Mouse (Mus musculus) limb, embryonic 10.5 days (tissue): ENCODE results near the gene Gprc5b. TPM values are rescaled to one million over a fixed set of nuclear protein-coding genes. Genes with fewer than 3 reads are reported as not detected.

Experiments used
- DNase-seq: peaks from one replicate; pipeline ENCODE4 v3.0.0-alpha.2; 2017; ENCODE audit warnings: low spot score
- H3K27ac ChIP-seq: fragments of 300-500 bp; sonication (generic); 2 replicates; pipeline ENCODE4 v1.5.1; 2016; ENCODE audit warnings: mild to moderate bottlenecking
- H3K27me3 ChIP-seq: fragments of 300-500 bp; sonication (generic); 2 replicates; pipeline ENCODE4 v1.6.1; 2016; ENCODE audit warnings: low read depth, mild to moderate bottlenecking; ENCODE audit not compliant: poor library complexity, severe bottlenecking
- H3K36me3 ChIP-seq: fragments of 300-500 bp; sonication (generic); 2 replicates; pipeline ENCODE4 v1.6.1; 2016; ENCODE audit warnings: mild to moderate bottlenecking, moderate library complexity
- H3K4me1 ChIP-seq: fragments of 300-500 bp; sonication (generic); 2 replicates; pipeline ENCODE4 v1.6.1; 2016
- H3K4me3 ChIP-seq: fragments of 300-500 bp; sonication (generic); 2 replicates; pipeline ENCODE4 v1.5.1; 2016; ENCODE audit warnings: mild to moderate bottlenecking, moderate library complexity
- H3K9me3 ChIP-seq: fragments of 300-500 bp; sonication (generic); replicated peaks from 2 replicates; pipeline ENCODE4 v1.6.1; 2016; ENCODE audit warnings: mild to moderate bottlenecking
- WGBS: fragments of 180-500 bp; shearing (Covaris S2); methylation state at CpG from one replicate; pipeline ENCODE4 v1.1.7; 2016; 5-methylcytosine and 5-hydroxymethylcytosine counted together
- polyA plus RNA-seq: library from polyadenylated mRNA; unstranded; fragments of >200 nt; fragmentation: Nextera tagmentation; extraction: Ambion mirVana; gene quantifications from 2 replicates; pipeline ENCODE4 v1.2.1, GENCODE M21; 2016

Gprc5b gene
- polyA plus RNA-seq, 1 experiment from 2014 or later: 8.2 TPM

GRCm38 (mm10) chr7:118982586-118982985, 12.4 kb downstream of the Gprc5b start:
- no peak overlapping the region for H3K27ac ChIP-seq
- DNase-seq: no peak
- 89% methylated on average over 4 of the region's 4 CpGs for WGBS
- peaks cover 54% of the 10 kb centered on the region for H3K36me3 ChIP-seq
- no peak overlapping the region for H3K4me3 ChIP-seq
- H3K4me1 ChIP-seq: peaks cover 1% of the 10 kb centered on the region; the same call in 1 of the 2 replicates
- H3K9me3 ChIP-seq: no peaks in the 10 kb centered on the region
- no peaks in the 10 kb centered on the region for H3K27me3 ChIP-seq

- no peaks in the 10 kb centered on the region for H3K9me3 ChIP-seq
- H3K27ac ChIP-seq: no peak overlapping the region
- no peak overlapping the region for H3K4me3 ChIP-seq
- WGBS: 92% methylated on average over 5 of the region's 5 CpGs
- H3K4me1 ChIP-seq: no peaks in the 10 kb centered on the region
- peaks cover 59% of the 10 kb centered on the region for H3K36me3 ChIP-seq
- no peak for DNase-seq
- no peaks in the 10 kb centered on the region for H3K27me3 ChIP-seq
These were observed 13.2 kb downstream of the Gprc5b start for GRCm38 (mm10) chr7:118981831-118982230.

GRCm38 (mm10) chr7:118981346-118981745, 13.7 kb downstream of the Gprc5b start:
- H3K4me1 ChIP-seq: 0 out of 2 replicates have a peak, but pooled peaks cover 3% of the 10 kb centered on the region
- H3K27me3 ChIP-seq: no peaks in the 10 kb centered on the region
- DNase-seq: no peak
- peaks cover 60% of the 10 kb centered on the region for H3K36me3 ChIP-seq
- H3K27ac ChIP-seq: no peak overlapping the region
- H3K4me3 ChIP-seq: no peak overlapping the region
- WGBS: 78% methylated on average over 4 of the region's 4 CpGs
- H3K9me3 ChIP-seq: no peaks in the 10 kb centered on the region

GRCm38 (mm10) chr7:118979708-118980107, 15.3 kb downstream of the Gprc5b start:
- DNase-seq: no peak
- no peak overlapping the region for H3K4me3 ChIP-seq
- peaks cover 75% of the 10 kb centered on the region for H3K36me3 ChIP-seq
- no peaks in the 10 kb centered on the region for H3K27me3 ChIP-seq
- H3K9me3 ChIP-seq: no peaks in the 10 kb centered on the region
- 90% methylated on average over 9 of the region's 9 CpGs for WGBS
- 0 out of 2 replicates have a peak, but pooled peaks cover 4% of the 10 kb centered on the region for H3K4me1 ChIP-seq
- H3K27ac ChIP-seq: no peak overlapping the region

- 89% methylated on average over 7 of the region's 7 CpGs for whole genome bisulfite sequencing
- H3K36me3 ChIP-seq: peaks cover 77% of the 10 kb centered on the region
These were observed 15.9 kb downstream of the Gprc5b start for GRCm38 (mm10) chr7:118979121-118979520.

GRCm38 (mm10) chr7:118977167-118977543, 17.9 kb downstream of the Gprc5b start:
- no peaks in the 10 kb centered on the region for H3K9me3 ChIP-seq
- H3K27me3 ChIP-seq: no peaks in the 10 kb centered on the region
- H3K36me3 ChIP-seq: peaks cover 76% of the 10 kb centered on the region
- H3K4me3 ChIP-seq: no peak overlapping the region
- DNase-seq: no peak
- WGBS: 83% methylated on average over 10 of the region's 10 CpGs
- H3K27ac ChIP-seq: peak overlapping the region; percentile 14; the same call in 1 of the 2 replicates
- H3K4me1 ChIP-seq: 0 out of 2 replicates have a peak, but pooled peaks cover 4% of the 10 kb centered on the region

More at GRCm38 (mm10) chr7:118979121-118979520, 15.9 kb downstream of the Gprc5b start:
- Histone ChIP-seq H3K4me3 (no peak overlapping the region), H3K4me1 (0 out of 2 replicates have a peak, but pooled peaks cover 4% of the 10 kb centered on the region), H3K27ac (no peak overlapping the region), H3K27me3 (no peaks in the 10 kb centered on the region), H3K9me3 (no peaks in the 10 kb centered on the region)
- no peak for DNase-seq

GRCm38 (mm10) chr7:118976414-118977166, 18.4 kb downstream of the Gprc5b start:
- no peaks in the 10 kb centered on the region for H3K27me3 ChIP-seq
- H3K4me1 ChIP-seq: 0 out of 2 replicates have a peak, but pooled peaks cover 4% of the 10 kb centered on the region
- H3K36me3 ChIP-seq: peaks cover 71% of the 10 kb centered on the region
- H3K27ac ChIP-seq: peak overlapping the region; percentile 67
- H3K4me3 ChIP-seq: no peak overlapping the region
- no peaks in the 10 kb centered on the region for H3K9me3 ChIP-seq
- 53% methylated on average over 14 of the region's 14 CpGs for WGBS
- DNase-seq: no peak

- H3K27ac ChIP-seq: 0 out of 2 replicates have a peak overlapping the region, but pooled peaks have one; percentile 67
- 0 out of 2 replicates have a peak, but pooled peaks cover 4% of the 10 kb centered on the region for H3K4me1 ChIP-seq
- peaks cover 69% of the 10 kb centered on the region for H3K36me3 ChIP-seq
- WGBS: 79% methylated on average over 3 of the region's 3 CpGs
- no peak overlapping the region for H3K4me3 ChIP-seq
- H3K9me3 ChIP-seq: no peaks in the 10 kb centered on the region
- no peaks in the 10 kb centered on the region for H3K27me3 ChIP-seq
- no peak for DNase-seq
These were observed 19.2 kb downstream of the Gprc5b start for GRCm38 (mm10) chr7:118975837-118976236.

- H3K27me3 ChIP-seq: no peaks in the 10 kb centered on the region
- DNase-seq: no peak
- no peaks in the 10 kb centered on the region for H3K9me3 ChIP-seq
- no peak overlapping the region for H3K4me3 ChIP-seq
- no peak overlapping the region for H3K27ac ChIP-seq
- 0 out of 2 replicates have a peak, but pooled peaks cover 4% of the 10 kb centered on the region for H3K4me1 ChIP-seq
- 97% methylated on average over 4 of the region's 4 CpGs for WGBS
- peaks cover 54% of the 10 kb centered on the region for H3K36me3 ChIP-seq
These were observed 21.6 kb downstream of the Gprc5b start for GRCm38 (mm10) chr7:118973377-118973776.

- no peak overlapping the region for H3K27ac ChIP-seq
- no peak for DNase-seq
- 80% methylated on average over 5 of the region's 5 CpGs for WGBS
- H3K4me1 ChIP-seq: 0 out of 2 replicates have a peak, but pooled peaks cover 4% of the 10 kb centered on the region
- no peak overlapping the region for H3K4me3 ChIP-seq
- H3K36me3 ChIP-seq: peaks cover 48% of the 10 kb centered on the region
- no peaks in the 10 kb centered on the region for H3K27me3 ChIP-seq
- H3K9me3 ChIP-seq: no peaks in the 10 kb centered on the region
These were observed 22.7 kb downstream of the Gprc5b start for GRCm38 (mm10) chr7:118972306-118972705.

- 85% methylated on average over 8 of the region's 8 CpGs for WGBS
- Histone ChIP-seq H3K4me1 (0 out of 2 replicates have a peak, but pooled peaks cover 3% of the 10 kb centered on the region), H3K36me3 (peaks cover 45% of the 10 kb centered on the region), H3K4me3 (no peak overlapping the region), H3K27ac (no peak overlapping the region), H3K9me3 (no peaks in the 10 kb centered on the region), H3K27me3 (no peaks in the 10 kb centered on the region)
- no peak for DNase-seq
These were observed 23.5 kb downstream of the Gprc5b start for GRCm38 (mm10) chr7:118971499-118971898.

- 86% methylated on average over 3 of the region's 3 CpGs for WGBS
- peaks cover 5% of the 10 kb centered on the region; the same call in 1 of the 2 replicates for H3K4me1 ChIP-seq
- H3K9me3 ChIP-seq: no peaks in the 10 kb centered on the region
- H3K36me3 ChIP-seq: peaks cover 21% of the 10 kb centered on the region
- no peaks in the 10 kb centered on the region for H3K27me3 ChIP-seq
- no peak for DNase-seq
- H3K27ac ChIP-seq: no peak overlapping the region
- H3K4me3 ChIP-seq: no peak overlapping the region
These were observed 26.1 kb downstream of the Gprc5b start for GRCm38 (mm10) chr7:118968870-118969269.

GRCm38 (mm10) chr7:118965198-118965597, 29.8 kb downstream of the Gprc5b start:
- H3K27me3 ChIP-seq: no peaks in the 10 kb centered on the region
- no peak for DNase-seq
- peaks cover 5% of the 10 kb centered on the region; the same call in 1 of the 2 replicates for H3K4me1 ChIP-seq
- no peaks in the 10 kb centered on the region for H3K9me3 ChIP-seq
- H3K4me3 ChIP-seq: no peak overlapping the region
- 29% methylated on average over 7 of the region's 7 CpGs for WGBS
- no peak overlapping the region for H3K27ac ChIP-seq
- no peaks in the 10 kb centered on the region for H3K36me3 ChIP-seq
